Mouse (Mus musculus): Measurements from ENCODE around the gene Atg2a.

DNA sequence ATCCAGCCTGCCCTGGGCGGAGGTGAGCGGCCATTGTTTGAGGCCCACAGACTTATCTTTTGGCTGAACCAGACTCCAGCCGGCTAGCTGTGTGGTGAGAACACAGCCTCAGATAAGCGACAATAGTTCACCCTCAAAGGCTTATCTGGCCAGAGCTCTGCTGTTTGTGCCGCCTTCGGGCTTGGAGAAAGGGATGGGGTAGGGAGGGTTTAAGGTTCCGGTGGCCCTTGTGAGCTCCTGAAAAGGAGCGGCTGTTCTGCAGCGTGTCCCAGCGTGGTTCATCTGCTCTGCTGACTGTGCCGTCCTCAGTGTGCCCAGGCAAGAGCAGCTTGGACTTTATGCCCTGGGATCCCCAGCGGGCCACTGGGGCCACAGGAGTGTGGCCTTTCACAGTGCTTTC lies 43.0 kb downstream of the Atg2a start:
- TF ChIP-seq POLR2A (IDR thresholded peaks at IDR 0.05; ENCODE audit: control insufficient read depth, extremely low read depth, insufficient read depth, low read length, poor library complexity) (no peak), CTCF (IDR thresholded peaks at IDR 0.05; ENCODE audit: borderline replicate concordance, control insufficient read depth, extremely low read depth, insufficient read depth, low read length, poor library complexity) (no peak)

Measured in thymus, adult 2 months (tissue).